Mouse (Mus musculus) cerebellum, adult 2 months (tissue): ENCODE results near the gene Bcor. TPM values are rescaled to one million over a fixed set of nuclear protein-coding genes. Genes with fewer than 3 reads are reported as not detected.

ENCODE experiments used
- DNase-seq, 2 experiments: peaks; one replicate each; pipeline ENCODE4 v3.0.0; 2021
- H3K27ac ChIP-seq: fragments of 200-500 bp; 2 replicates; pipeline ENCODE4 v1.5.1; 2012; ENCODE audit warnings: low read length, control low read depth, inconsistent platforms; ENCODE audit not compliant: insufficient read depth
- H3K27me3 ChIP-seq: fragments of 200-500 bp; 2 replicates; pipeline ENCODE4 v1.6.1; 2012; ENCODE audit warnings: inconsistent platforms, mild to moderate bottlenecking, low read length, moderate library complexity; ENCODE audit not compliant: control insufficient read depth, insufficient read depth
- H3K4me1 ChIP-seq: fragments of 200-500 bp; 2 replicates; pipeline ENCODE4 v1.6.1; 2011; ENCODE audit warnings: low read length; ENCODE audit not compliant: control insufficient read depth, insufficient read depth
- H3K4me3 ChIP-seq: fragments of 200-500 bp; replicated peaks from 2 replicates; pipeline ENCODE3; 2011; ENCODE audit warnings: mild to moderate bottlenecking, low read depth, low read length, control low read depth; ENCODE audit not compliant: insufficient read depth
- CTCF ChIP-seq: fragments of 200-500 bp; IDR thresholded peaks from 2 replicates; pipeline ENCODE4 v1.5.1; 2011; ENCODE audit warnings: low read depth, mild to moderate bottlenecking, control low read depth, low read length, moderate library complexity, borderline replicate concordance; ENCODE audit not compliant: insufficient read depth
- POLR2A ChIP-seq: fragments of 200-500 bp; IDR thresholded peaks from 2 replicates; pipeline ENCODE4 v1.6.1; 2011; ENCODE audit warnings: low read length, control low read depth, borderline replicate concordance; ENCODE audit not compliant: insufficient read depth
- WGBS: fragments of 180-500 bp; shearing (Covaris S2); methylation state at CpG from one replicate; pipeline ENCODE4 v1.1.7; 2018; 5-methylcytosine and 5-hydroxymethylcytosine counted together
- polyA plus RNA-seq: library from polyadenylated mRNA; depleted of rRNA; stranded (reverse); fragments of >200 nt; gene quantifications from 2 replicates; pipeline ENCODE4 v1.2.3, GENCODE M21; 2012

The Bcor gene
- polyA plus RNA-seq, 1 experiment = 12.9 TPM

- Histone ChIP-seq H3K27me3 (no peaks in the 10 kb centered on the region; the same call in 1 of the 2 replicates), H3K27ac (no peak overlapping the region), H3K4me3 (no peak overlapping the region), H3K4me1 (no peaks in the 10 kb centered on the region)
- no peak for DNase-seq
- WGBS = 39% methylated on average over 24 of the region's 24 CpGs
- TF ChIP-seq CTCF (no peak), POLR2A (no peak)
These were observed 33.0 kb downstream of the Bcor start for GRCm38 (mm10) chrX:12127106-12127670.

DNA sequence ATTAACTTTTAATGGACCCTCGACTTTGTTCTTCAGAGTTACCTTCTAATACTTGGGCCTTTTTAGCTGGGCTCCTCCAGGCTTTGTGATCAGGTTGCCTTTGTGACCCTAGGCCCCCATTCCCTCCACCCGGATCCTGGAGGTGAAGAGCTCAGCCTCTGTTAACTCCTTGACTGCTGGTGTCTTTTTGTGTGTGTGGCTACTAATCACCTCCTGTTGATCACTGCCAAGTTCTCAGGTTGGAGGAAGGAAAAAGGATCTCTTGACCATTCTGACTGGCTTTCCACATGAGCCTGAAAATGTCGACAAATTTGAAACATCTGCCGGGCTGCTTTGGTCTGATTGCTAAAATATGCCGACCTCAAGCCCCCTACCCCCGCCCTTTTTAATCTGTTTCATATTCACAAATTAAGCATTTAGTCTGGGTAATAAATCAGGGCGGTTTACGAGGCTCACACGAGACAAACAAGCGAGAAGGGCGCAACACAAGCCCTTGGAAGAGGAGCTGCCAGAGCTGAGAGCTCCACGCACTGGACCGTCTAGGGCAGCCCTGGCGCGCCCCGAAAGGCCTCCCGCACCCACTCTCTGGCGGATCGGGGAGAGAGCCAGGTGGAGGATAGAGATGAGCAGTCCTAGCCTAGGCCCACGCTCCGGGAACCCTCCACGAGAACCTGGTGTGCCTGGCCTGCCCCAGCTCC is 33.6 kb downstream of the Bcor start:
- TF ChIP-seq POLR2A (no peak), CTCF (no peak)
- no peak for DNase-seq
- no peak overlapping the region for H3K27ac ChIP-seq
- H3K27me3 ChIP-seq = no peaks in the 10 kb centered on the region; the same call in 1 of the 2 replicates
- H3K4me3 ChIP-seq = no peak overlapping the region
- 84% methylated on average over 21 of the region's 22 CpGs for WGBS
- H3K4me1 ChIP-seq = no peaks in the 10 kb centered on the region

GRCm38 (mm10) chrX:12124571-12124970 is 35.6 kb downstream of the Bcor start:
- WGBS = 70% methylated on average over 3 of the region's 3 CpGs
- no peaks in the 10 kb centered on the region for H3K4me1 ChIP-seq
- no peak overlapping the region for H3K27ac ChIP-seq
- no peak overlapping the region for H3K4me3 ChIP-seq
- no peak for DNase-seq
- TF ChIP-seq POLR2A (no peak), CTCF (no peak)
- no peaks in the 10 kb centered on the region; the same call in 1 of the 2 replicates for H3K27me3 ChIP-seq

GRCm38 (mm10) chrX:12123687-12124087 is 36.5 kb downstream of the Bcor start:
- Histone ChIP-seq H3K4me3 (no peak overlapping the region), H3K27ac (no peak overlapping the region), H3K27me3 (no peaks in the 10 kb centered on the region; the same call in 1 of the 2 replicates), H3K4me1 (no peaks in the 10 kb centered on the region)
- WGBS = 33% methylated on average over 6 of the region's 6 CpGs
- TF ChIP-seq CTCF (no peak), POLR2A (no peak)
- no peak for DNase-seq

DNA sequence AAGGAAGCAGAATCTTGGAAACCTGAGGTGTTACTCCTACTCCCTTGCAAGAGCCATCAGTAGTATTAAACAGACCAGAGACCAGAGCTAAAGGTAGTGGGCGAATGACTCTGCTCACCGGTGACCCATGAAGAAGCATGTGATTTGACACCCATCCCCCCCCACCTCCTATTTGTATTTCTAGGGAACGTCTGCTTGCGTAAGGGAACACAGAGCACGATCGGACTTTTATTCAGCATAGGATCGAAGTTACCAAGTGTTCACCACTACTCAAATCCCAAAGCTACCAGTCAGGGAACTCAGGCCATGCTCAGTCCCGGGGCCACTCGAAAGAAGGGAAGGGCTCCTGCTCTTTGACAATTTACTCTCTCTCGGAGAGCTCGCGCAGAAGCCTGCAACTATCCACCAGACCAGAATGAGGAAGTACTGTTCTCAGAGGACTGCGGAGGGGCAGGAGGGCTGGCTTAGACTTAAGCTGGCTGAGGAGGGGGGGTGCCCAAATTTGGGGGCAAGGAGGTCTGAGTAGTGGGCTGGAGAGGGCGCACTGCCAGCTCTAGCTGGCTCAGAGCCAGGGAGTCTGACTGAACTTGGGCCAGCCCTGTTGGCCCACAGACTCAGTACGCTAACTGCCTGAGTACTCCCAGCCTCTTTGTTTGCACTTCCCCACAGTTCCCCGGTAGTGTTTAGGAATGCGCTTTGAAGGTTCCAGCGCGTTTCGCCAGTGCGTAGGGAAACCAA is 37.4 kb downstream of the Bcor start:
- H3K4me3 ChIP-seq = no peak overlapping the region
- WGBS = 35% methylated on average over 21 of the region's 21 CpGs
- TF ChIP-seq POLR2A (no peak), CTCF (no peak)
- no peaks in the 10 kb centered on the region for H3K4me1 ChIP-seq
- no peaks in the 10 kb centered on the region; the same call in 1 of the 2 replicates for H3K27me3 ChIP-seq
- DNase-seq = no peak
- no peak overlapping the region for H3K27ac ChIP-seq

GRCm38 (mm10) chrX:12119476-12119875 is 40.7 kb downstream of the Bcor start:
- Histone ChIP-seq H3K4me3 (no peak overlapping the region), H3K27me3 (no peaks in the 10 kb centered on the region; the same call in 1 of the 2 replicates), H3K27ac (no peak overlapping the region), H3K4me1 (no peaks in the 10 kb centered on the region)
- DNase-seq = no peak
- WGBS = 33% methylated on average over 1 of the region's 1 CpGs
- TF ChIP-seq CTCF = no peak
- no peak for TF ChIP-seq POLR2A

DNA sequence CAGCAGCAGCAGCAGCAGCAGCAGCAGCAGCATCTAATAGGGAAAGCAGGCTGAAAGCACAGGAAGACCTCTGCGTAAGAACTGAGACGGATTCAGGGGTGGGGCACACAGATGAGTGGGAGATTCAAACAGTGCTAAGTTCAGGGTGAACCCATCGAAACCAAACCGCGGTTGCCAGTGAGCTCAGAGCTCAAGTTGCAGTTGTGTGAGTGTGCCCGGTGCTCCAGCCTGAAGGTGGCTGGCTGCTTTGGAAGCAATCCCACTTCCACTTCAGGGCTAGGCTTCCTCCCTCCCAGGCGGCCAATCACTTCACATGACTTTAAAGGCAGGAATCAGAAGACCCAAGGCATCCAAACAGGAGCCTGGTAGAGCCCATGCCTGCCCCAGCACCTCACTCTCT is 44.0 kb downstream of the Bcor start:
- H3K27me3 ChIP-seq = no peaks in the 10 kb centered on the region

DNA sequence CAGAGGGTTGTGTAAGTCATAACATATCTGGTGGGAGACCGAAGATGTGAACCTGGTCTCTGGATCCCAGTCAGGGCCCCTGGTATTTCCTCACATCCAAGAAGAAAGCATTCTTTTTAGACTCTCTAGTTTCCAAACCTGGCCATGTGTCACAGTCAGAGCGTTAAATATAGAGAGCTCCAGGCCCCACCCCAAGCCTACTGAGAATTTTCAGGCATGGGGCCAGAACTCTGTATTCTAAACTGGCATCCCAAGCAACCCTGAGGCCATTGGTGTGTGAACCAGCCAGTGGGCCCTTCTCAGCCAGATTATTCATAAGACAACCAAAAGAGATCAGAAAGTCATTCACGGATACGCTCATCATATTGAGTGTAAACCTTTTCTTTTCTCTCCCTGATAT is 48.0 kb downstream of the Bcor start:
- 72% methylated on average over 4 of the region's 4 CpGs for WGBS
- H3K4me3 ChIP-seq = no peak overlapping the region
- TF ChIP-seq POLR2A = no peak
- TF ChIP-seq CTCF = no peak
- no peaks in the 10 kb centered on the region for H3K27me3 ChIP-seq
- no peaks in the 10 kb centered on the region for H3K4me1 ChIP-seq
- no peak overlapping the region for H3K27ac ChIP-seq
- no peak for DNase-seq

More for the DNA sequence above, 44.0 kb downstream of the Bcor start:
- 65% methylated on average over 7 of the region's 7 CpGs for WGBS
- Histone ChIP-seq H3K27ac (no peak overlapping the region), H3K4me1 (no peaks in the 10 kb centered on the region), H3K4me3 (no peak overlapping the region)
- no peak for DNase-seq
- TF ChIP-seq POLR2A (no peak), CTCF (no peak)
